8 mouse cellular contexts compared by ENCODE assay signal in genomic region chrX:170004236-170004635, GRCm38 (mm10). TPM values are rescaled to one million over a fixed set of nuclear protein-coding genes. Genes with fewer than 3 reads are reported as not detected.
A peak's percentile ranks its signal among the peaks of the same experiment; 100 is the strongest.
DNase-seq lines count a peak whose midpoint lies in the region; ATAC-seq and TF ChIP-seq lines count a peak whose summit lies in the region.
"Not testable (repeated sequence)": the region's sequence is repeated elsewhere in the genome, so short reads cannot be mapped to it uniquely, and the experiment has no call there.

No protein-coding gene starts in this region.

- H3K4me3 ChIP-seq in MEL (ENCODE audit: control insufficient read depth in 1 of 2, insufficient read depth in 1 of 2, low read depth in 2 of 2, low read length in 2 of 2); forebrain, embryonic 10.5 days; heart, embryonic 11.5 days (ENCODE audit: low read depth, low read length); limb, embryonic 11.5 days (ENCODE audit: low read depth, low read length): not testable (repeated sequence)

- not testable (repeated sequence) for H3K9me3 ChIP-seq in MEL (replicated peaks; ENCODE audit: insufficient read depth, low read length)
- peaks cover 50% of the 10 kb centered on the region for H3K9me3 ChIP-seq in forebrain, embryonic 10.5 days
- peaks cover 38% of the 10 kb centered on the region for H3K9me3 ChIP-seq in heart, embryonic 11.5 days (replicated peaks; ENCODE audit: control insufficient read depth, low read length)
- H3K9me3 ChIP-seq in limb, embryonic 11.5 days (ENCODE audit: control insufficient read depth, low read length) = peaks cover 30% of the 10 kb centered on the region

- not testable (repeated sequence) for TF ChIP-seq POLR2A in MEL (IDR thresholded peaks at IDR 0.05; ENCODE audit: control insufficient read depth in 1 of 2, insufficient read depth in 1 of 2, low read depth in 1 of 2, low read length in 2 of 2, poor library complexity in 1 of 2)

- not testable (repeated sequence) for TF ChIP-seq RAD21 in MEL (IDR thresholded peaks at IDR 0.05; ENCODE audit: low read depth, low read length)

- WGBS in forebrain, embryonic 10.5 days = 47% methylated on average over 2 of the region's 2 CpGs
- 54% methylated on average over 2 of the region's 2 CpGs for WGBS in heart, embryonic 11.5 days (ENCODE audit: insufficient replicate concordance)
- WGBS in limb, embryonic 11.5 days = 51% methylated on average over 2 of the region's 2 CpGs

- not testable (repeated sequence) for H3K36me3 ChIP-seq in MEL (ENCODE audit: control insufficient read depth in 1 of 2, insufficient read depth in 2 of 2, low read length in 2 of 2); forebrain, embryonic 10.5 days (replicated peaks); heart, embryonic 11.5 days (ENCODE audit: control insufficient read depth, insufficient read depth, low read length); limb, embryonic 11.5 days (ENCODE audit: control insufficient read depth, insufficient read depth, low read length)

- not testable (repeated sequence) for H3K4me2 ChIP-seq in heart, embryonic 11.5 days; limb, embryonic 11.5 days (ENCODE audit: low read depth, severe bottlenecking)

- peak; percentile 4; the same call in 1 of the 2 replicates for ATAC-seq in heart, embryonic 11.5 days (replicated peaks; ENCODE audit: insufficient number of reproducible peaks, low FRiP score, low TSS enrichment)
- peak; percentile 36; the same call in 1 of the 2 replicates for ATAC-seq in limb, embryonic 11.5 days (ENCODE audit: insufficient number of reproducible peaks, low FRiP score, low TSS enrichment, low read depth)

- H3K9ac ChIP-seq in MEL (ENCODE audit: control insufficient read depth, low read depth, low read length, poor library complexity, severe bottlenecking); heart, embryonic 11.5 days (ENCODE audit: low read depth, low read length); limb, embryonic 11.5 days (ENCODE audit: low read length): not testable (repeated sequence)

- TF ChIP-seq CTCF in MEL (IDR thresholded peaks at IDR 0.05 in 2 of 3, conservative IDR thresholded peaks at IDR 0.05 in 1 of 3; ENCODE audit: control insufficient read depth in 1 of 3, insufficient read depth in 1 of 3, low read depth in 2 of 3, low read length in 3 of 3, poor library complexity in 1 of 3, severe bottlenecking in 1 of 3) = not testable (repeated sequence)

- not testable (repeated sequence) for H3K4me1 ChIP-seq in MEL (ENCODE audit: control insufficient read depth in 1 of 2, insufficient read depth in 2 of 2, low read length in 2 of 2); heart, embryonic 11.5 days (ENCODE audit: control insufficient read depth, insufficient read depth, low read length); limb, embryonic 11.5 days (ENCODE audit: control insufficient read depth, insufficient read depth, low read length)
- H3K4me1 ChIP-seq in forebrain, embryonic 10.5 days = peaks cover 44% of the 10 kb centered on the region

- DNase-seq in 3T3-L1 (ENCODE audit: low read depth, low spot score) (peak; percentile 53), MEL (ENCODE audit: low read depth, low spot score) (peak; percentile 63)
- DNase-seq in cerebellum, adult 11-12 months = peak; percentile 27
- peak; percentile 63 for DNase-seq in forebrain, embryonic 10.5 days (ENCODE audit: extremely low spot score, low spot score)
- DNase-seq in limb, embryonic 11.5 days (ENCODE audit: low spot score) = peak; percentile 14
- DNase-seq in neural tube, embryonic 10.5 days (ENCODE audit: extremely low spot score, low spot score) = peak; percentile 70
- DNase-seq in spleen, postnatal 4 days (ENCODE audit: low spot score in 2 of 2) = peak; percentile 45 to 67

- H3K79me2 ChIP-seq in MEL (ENCODE audit: control insufficient read depth, insufficient read depth, low read length, poor library complexity) = not testable (repeated sequence)

- not testable (repeated sequence) for H3K27ac ChIP-seq in MEL (ENCODE audit: control insufficient read depth, low read depth, low read length); heart, embryonic 11.5 days (ENCODE audit: low read depth, low read length)
- peak overlapping the region; percentile 72 for H3K27ac ChIP-seq in forebrain, embryonic 10.5 days
- H3K27ac ChIP-seq in limb, embryonic 11.5 days (replicated peaks; ENCODE audit: low read depth, low read length) = peak overlapping the region; percentile 0; the same call in 1 of the 2 replicates

- TF ChIP-seq EP300 in MEL (IDR thresholded peaks at IDR 0.05; ENCODE audit: low read depth in 1 of 2, low read length in 2 of 2) = not testable (repeated sequence)

- not testable (repeated sequence) for H3K27me3 ChIP-seq in MEL (ENCODE audit: control insufficient read depth in 1 of 2, insufficient read depth in 2 of 2, low read length in 2 of 2); forebrain, embryonic 10.5 days (ENCODE audit: poor library complexity, severe bottlenecking); heart, embryonic 11.5 days (ENCODE audit: control insufficient read depth, insufficient read depth, low read length); limb, embryonic 11.5 days (ENCODE audit: control insufficient read depth, insufficient read depth, low read length)

RNA-seq across cellular contexts. Expression of gene Gm21887, which starts 5.2 kb away (rescaled TPM):
- total RNA-seq in MEL (2012; rRNA removed) = 2.5 and 4.7 TPM in 2 replicates
- 10 to 100 TPM in 1 of 2 experiments, not detected in 1; 88.8 TPM for polyA plus RNA-seq in MEL (2012; ENCODE audit: insufficient read depth in 1 of 2, insufficient read length in 2 of 2, low read depth in 1 of 2, low replicate concordance in 2 of 2, missing spikeins in 1 of 2)
- 249 and 311 TPM in 2 replicates for polyA plus RNA-seq in forebrain, embryonic 10.5 days (2016; fragmentation: Nextera tagmentation; extraction: Ambion mirVana)
- polyA plus RNA-seq in heart, embryonic 11.5 days (2014; fragmentation: Nextera tagmentation; extraction: Ambion mirVana) = 95.5 and 157 TPM in 2 replicates
- 244 and 297 TPM in 2 replicates for polyA plus RNA-seq in limb, embryonic 11.5 days (2014; fragmentation: Nextera tagmentation; extraction: Ambion mirVana)

Comparison
In these comparisons a context has a peak if more than half of its experiments do, and no peak if none do; other contexts are left out.
1. DNase-seq: peak in every context shown above with its lines; median percentile 70 in neural tube, embryonic 10.5 days; 63 in MEL; 63 in forebrain, embryonic 10.5 days; 56 in spleen, postnatal 4 days; 53 in 3T3-L1; 27 in cerebellum, adult 11-12 months; 14 in limb, embryonic 11.5 days.